Mouse (Mus musculus) heart, embryonic 16.5 days (tissue): ENCODE measurements around the gene Myrip. TPM values are rescaled to one million over a fixed set of nuclear protein-coding genes. Genes with fewer than 3 reads are reported as not detected.
A peak's percentile ranks its signal among the peaks of the same experiment; 100 is the strongest.

Experiments
- ATAC-seq: fragments of 200-750 bp; cut with Nextera tagmentation; replicated peaks from 2 replicates; pipeline ENCODE4 v1.8.0; 2017; ENCODE audit warnings: moderate number of reproducible peaks; ENCODE audit not compliant: insufficient read depth, low FRiP score; ENCODE audit errors: extremely low read depth
- H3K27ac ChIP-seq: fragments of 300-500 bp; sonication (generic); 2 replicates; pipeline ENCODE4 v1.5.1; 2014; ENCODE audit warnings: mild to moderate bottlenecking, low read length, control low read depth, moderate library complexity
- H3K27me3 ChIP-seq: fragments of 300-500 bp; sonication (generic); 2 replicates; pipeline ENCODE4 v1.6.1; 2014; ENCODE audit warnings: low read length, mixed read lengths; ENCODE audit not compliant: control insufficient read depth, insufficient read depth
- H3K36me3 ChIP-seq: fragments of 300-500 bp; sonication (generic); 2 replicates; pipeline ENCODE4 v1.6.1; 2014; ENCODE audit not compliant: control insufficient read depth, insufficient read depth
- H3K4me1 ChIP-seq: fragments of 300-500 bp; sonication (generic); 2 replicates; pipeline ENCODE4 v1.6.1; 2014; ENCODE audit warnings: low read length, mixed read lengths; ENCODE audit not compliant: control insufficient read depth, insufficient read depth
- H3K4me2 ChIP-seq: fragments of 300-500 bp; sonication (generic); 2 replicates; pipeline ENCODE4 v1.6.1; 2014; ENCODE audit warnings: low read depth, mild to moderate bottlenecking, control low read depth, low read length
- H3K4me3 ChIP-seq: fragments of 300-500 bp; sonication (generic); 2 replicates; pipeline ENCODE4 v1.5.1; 2014; ENCODE audit warnings: mild to moderate bottlenecking, control low read depth, low read length
- H3K9ac ChIP-seq: fragments of 300-500 bp; sonication (generic); 2 replicates; pipeline ENCODE4 v1.6.1; 2014; ENCODE audit warnings: low read length, control low read depth
- H3K9me3 ChIP-seq: fragments of 300-500 bp; sonication (generic); replicated peaks from 2 replicates; pipeline ENCODE4 v1.6.1; 2016; ENCODE audit warnings: low read length; ENCODE audit not compliant: control insufficient read depth
- WGBS: fragments of 180-500 bp; shearing (Covaris S2); extraction: QIAGEN DNeasy Blood & Tissue Kit; methylation state at CpG from one replicate; pipeline ENCODE4 v1.1.7; 2014; 5-methylcytosine and 5-hydroxymethylcytosine counted together
- polyA plus RNA-seq: library from polyadenylated mRNA; unstranded; fragments of >200 nt; fragmentation: Nextera tagmentation; extraction: Ambion mirVana; gene quantifications from 2 replicates; pipeline ENCODE4 v1.2.1, GENCODE M21; 2015

Myrip gene
- polyA plus RNA-seq, 1 experiment from 2014 or later = 0.17 TPM

- Histone ChIP-seq H3K4me2 (no peak overlapping the region), H3K36me3 (no peaks in the 10 kb centered on the region), H3K27ac (no peak overlapping the region), H3K4me1 (0 out of 2 replicates have a peak, but pooled peaks cover 7% of the 10 kb centered on the region), H3K4me3 (no peak overlapping the region), H3K9ac (no peak overlapping the region), H3K27me3 (no peaks in the 10 kb centered on the region), H3K9me3 (peaks cover 3% of the 10 kb centered on the region)
- 72% methylated on average over 6 of the region's 6 CpGs for WGBS
- no peak for ATAC-seq
Measured at GRCm38 (mm10) chr9:120358060-120358459, 56.7 kb downstream of the Myrip start.

DNA sequence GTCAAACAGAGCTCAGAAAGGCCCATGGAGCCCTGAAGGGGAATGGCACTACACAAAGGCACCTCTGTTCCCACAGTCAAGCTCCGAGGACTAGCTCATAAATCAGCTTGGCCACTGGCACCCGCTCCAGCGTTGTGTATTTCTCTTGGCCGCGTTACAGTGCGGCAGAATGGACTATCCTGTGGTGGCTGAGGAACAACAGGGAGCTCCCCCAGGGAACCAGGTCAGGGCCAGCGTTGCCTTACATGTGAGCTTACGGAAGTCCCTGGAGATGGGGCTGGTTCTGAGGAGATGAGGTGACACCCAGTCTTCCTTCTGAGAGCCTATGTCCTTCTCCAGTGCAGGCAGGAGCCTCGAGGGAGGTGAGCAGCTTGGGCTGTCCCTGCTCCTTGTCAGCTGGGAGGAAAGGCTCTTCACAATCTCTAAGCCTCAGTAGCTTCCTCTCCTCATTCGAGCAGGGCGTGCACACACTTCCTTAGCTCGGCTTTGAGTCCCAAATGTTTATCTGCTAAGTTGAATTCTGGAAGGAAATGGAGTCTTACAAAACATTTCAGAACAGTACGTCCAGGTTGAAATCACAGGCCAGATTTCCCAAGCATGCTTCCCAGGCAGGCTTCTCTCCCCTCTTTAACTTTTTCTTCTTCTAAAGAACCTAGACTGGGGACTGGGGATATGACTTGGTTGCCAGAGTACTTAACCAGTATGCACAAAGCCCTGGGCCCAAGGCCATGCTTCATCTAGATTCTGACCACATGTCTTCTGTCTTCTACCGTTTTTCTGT, 59.3 kb downstream of the Myrip start:
- Histone ChIP-seq H3K27ac (peak overlapping the region; percentile 74), H3K9ac (no peak overlapping the region), H3K4me2 (no peak overlapping the region; the same call in 1 of the 2 replicates), H3K4me1 (peaks cover 13% of the 10 kb centered on the region; the same call in 1 of the 2 replicates), H3K4me3 (no peak overlapping the region), H3K9me3 (no peaks in the 10 kb centered on the region), H3K36me3 (no peaks in the 10 kb centered on the region), H3K27me3 (no peaks in the 10 kb centered on the region)
- WGBS = 46% methylated on average over 14 of the region's 14 CpGs
- peak; percentile 71 for ATAC-seq

DNA sequence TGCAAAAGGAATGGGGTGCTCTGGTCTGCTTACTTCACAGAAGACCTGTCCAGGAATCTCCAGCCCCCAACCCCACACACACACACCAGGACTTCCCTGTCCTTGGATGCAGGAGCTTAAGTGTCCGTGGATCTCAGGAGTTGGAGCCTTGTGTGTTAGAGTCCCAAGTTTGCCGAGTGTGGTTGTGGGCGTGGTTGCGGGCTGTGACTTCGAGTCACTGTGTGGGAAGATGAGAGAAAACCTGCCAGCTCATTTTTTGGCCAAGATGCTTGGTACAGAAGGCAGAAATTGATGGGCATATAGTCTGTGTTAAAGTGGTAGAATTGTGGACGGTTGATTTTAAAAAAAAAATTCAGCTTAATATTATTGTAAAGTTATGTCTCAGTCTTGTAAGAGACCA, 60.3 kb downstream of the Myrip start:
- WGBS = 81% methylated on average over 6 of the region's 6 CpGs
- Histone ChIP-seq H3K27ac (no peak overlapping the region), H3K36me3 (no peaks in the 10 kb centered on the region)

GRCm38 (mm10) chr9:120362684-120363083, 61.4 kb downstream of the Myrip start:
- Histone ChIP-seq H3K36me3 (no peaks in the 10 kb centered on the region), H3K9ac (no peak overlapping the region), H3K9me3 (no peaks in the 10 kb centered on the region), H3K4me1 (peaks cover 13% of the 10 kb centered on the region; the same call in 1 of the 2 replicates), H3K27me3 (no peaks in the 10 kb centered on the region), H3K27ac (no peak overlapping the region), H3K4me3 (no peak overlapping the region), H3K4me2 (no peak overlapping the region)
- no peak for ATAC-seq
- 53% methylated on average over 3 of the region's 3 CpGs for WGBS

More for the DNA sequence above, 60.3 kb downstream of the Myrip start:
- no peaks in the 10 kb centered on the region for H3K27me3 ChIP-seq
- H3K4me1 ChIP-seq = peaks cover 13% of the 10 kb centered on the region; the same call in 1 of the 2 replicates
- no peaks in the 10 kb centered on the region for H3K9me3 ChIP-seq
- no peak overlapping the region for H3K4me2 ChIP-seq
- no peak for ATAC-seq
- H3K4me3 ChIP-seq = no peak overlapping the region
- H3K9ac ChIP-seq = no peak overlapping the region

DNA sequence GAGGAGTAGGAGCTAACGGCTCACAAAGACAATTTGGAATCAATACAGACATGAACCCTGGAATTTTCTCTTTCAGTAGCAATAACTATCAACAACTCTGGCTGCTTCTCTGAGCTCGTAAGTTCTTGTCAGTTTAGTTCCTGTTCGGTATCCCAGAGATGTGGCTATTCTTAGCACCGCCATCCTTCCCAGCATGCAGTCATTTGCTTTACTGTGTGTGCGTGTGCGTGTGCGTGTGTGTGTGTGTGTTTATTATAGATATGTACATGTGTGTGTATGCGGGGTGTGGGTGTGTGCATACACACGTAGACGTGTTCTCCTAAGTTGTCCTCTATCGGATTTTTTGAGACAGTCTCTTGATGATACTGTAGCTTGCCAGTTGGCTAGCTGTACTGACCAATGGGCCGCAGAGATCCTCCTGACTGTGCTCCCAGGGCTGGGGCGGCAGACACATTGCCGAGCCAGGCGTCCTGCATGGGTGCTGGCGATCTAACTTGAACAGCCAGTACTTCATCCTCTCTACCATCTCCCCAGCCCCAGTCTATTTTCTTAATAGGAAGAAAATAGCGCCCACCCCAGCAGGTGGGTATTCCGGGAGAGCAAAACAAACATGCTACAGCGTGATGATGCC, 63.5 kb downstream of the Myrip start:
- Histone ChIP-seq H3K9me3 (no peaks in the 10 kb centered on the region), H3K27ac (peak overlapping the region; percentile 42; the same call in 1 of the 2 replicates), H3K9ac (peak overlapping the region; percentile 54), H3K4me3 (peak overlapping the region; percentile 28), H3K36me3 (no peaks in the 10 kb centered on the region), H3K27me3 (no peaks in the 10 kb centered on the region), H3K4me1 (peaks cover 13% of the 10 kb centered on the region; the same call in 1 of the 2 replicates), H3K4me2 (peak overlapping the region; percentile 51)
- WGBS = 49% methylated on average over 19 of the region's 19 CpGs
- no peak; the same call in 1 of the 2 replicates for ATAC-seq

DNA sequence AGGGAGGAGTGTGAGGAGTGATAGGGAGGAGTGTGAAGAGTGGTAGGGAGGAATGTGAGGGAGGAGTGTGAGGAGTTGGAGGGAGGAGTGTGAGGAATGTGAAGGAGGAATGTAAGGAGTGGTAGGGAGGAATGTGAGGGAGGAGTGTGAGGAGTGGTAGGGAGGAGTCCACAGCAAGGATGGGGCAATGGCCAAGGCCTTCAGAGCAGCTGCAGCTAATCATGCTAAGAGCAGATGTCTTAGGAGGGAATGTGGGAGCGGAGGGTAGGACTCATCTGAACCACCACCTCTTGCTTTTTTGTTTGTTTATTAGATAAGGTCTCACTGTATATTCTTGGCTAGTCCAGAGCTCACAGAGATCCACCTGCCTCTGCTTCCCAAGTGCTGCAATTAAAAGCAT, 66.2 kb downstream of the Myrip start:
- H3K27ac ChIP-seq = no peak overlapping the region
- 90% methylated on average over 1 of the region's 1 CpGs for WGBS
- no peak overlapping the region for H3K4me3 ChIP-seq
- no peak overlapping the region for H3K9ac ChIP-seq
- no peak overlapping the region for H3K4me2 ChIP-seq
- H3K36me3 ChIP-seq = no peaks in the 10 kb centered on the region
- no peak for ATAC-seq
- no peaks in the 10 kb centered on the region for H3K9me3 ChIP-seq
- peaks cover 6% of the 10 kb centered on the region; the same call in 1 of the 2 replicates for H3K4me1 ChIP-seq
- no peaks in the 10 kb centered on the region for H3K27me3 ChIP-seq

DNA sequence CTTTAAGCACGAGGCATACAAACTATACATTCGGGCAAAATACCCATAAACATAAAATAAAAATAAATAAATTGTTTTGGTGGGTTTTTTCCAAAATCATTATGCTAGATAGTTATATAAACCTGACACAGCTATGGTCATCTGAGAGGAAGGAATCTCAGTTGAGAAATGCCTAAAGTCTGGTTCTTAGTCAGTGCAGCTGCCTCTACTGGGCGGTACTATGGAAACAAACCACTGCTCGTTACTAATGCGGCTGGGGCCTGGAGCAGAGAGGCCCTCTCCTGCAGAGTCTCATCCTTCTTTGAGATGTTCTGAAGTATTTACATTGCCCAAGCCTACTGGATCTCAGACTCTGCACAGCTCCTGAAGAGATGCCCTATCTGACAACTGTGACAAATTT, 70.3 kb downstream of the Myrip start:
- no peak overlapping the region for H3K4me2 ChIP-seq
- H3K27me3 ChIP-seq = no peaks in the 10 kb centered on the region
- H3K9me3 ChIP-seq = no peaks in the 10 kb centered on the region
- ATAC-seq = no peak
- H3K27ac ChIP-seq = no peak overlapping the region
- WGBS = 77% methylated on average over 5 of the region's 5 CpGs
- no peak overlapping the region for H3K4me3 ChIP-seq
- no peaks in the 10 kb centered on the region for H3K4me1 ChIP-seq
- H3K9ac ChIP-seq = no peak overlapping the region
- H3K36me3 ChIP-seq = no peaks in the 10 kb centered on the region

DNA sequence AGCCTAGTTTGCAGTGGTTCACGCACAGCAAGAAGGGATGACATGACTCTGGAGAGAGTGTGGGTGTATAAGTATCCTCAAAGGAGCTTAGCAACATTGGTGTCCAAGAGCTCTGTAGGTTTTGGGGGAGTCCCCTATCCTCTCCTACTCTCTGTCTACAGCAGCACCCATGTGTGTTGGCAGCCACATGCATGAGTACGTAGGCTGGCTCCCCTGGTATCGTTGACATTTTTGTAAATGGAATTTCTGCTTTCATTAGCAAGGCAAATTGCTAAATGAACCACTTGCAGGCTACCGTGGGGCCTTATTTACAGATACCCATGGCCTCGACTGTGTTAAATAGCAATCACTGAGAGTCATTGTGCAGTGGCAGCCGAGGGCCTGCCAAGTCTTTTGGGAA, 71.0 kb downstream of the Myrip start:
- Histone ChIP-seq H3K4me2 (no peak overlapping the region), H3K4me1 (no peaks in the 10 kb centered on the region), H3K36me3 (no peaks in the 10 kb centered on the region), H3K27ac (no peak overlapping the region), H3K27me3 (no peaks in the 10 kb centered on the region), H3K9ac (no peak overlapping the region), H3K9me3 (no peaks in the 10 kb centered on the region), H3K4me3 (no peak overlapping the region)
- WGBS = 83% methylated on average over 6 of the region's 6 CpGs
- no peak for ATAC-seq

DNA sequence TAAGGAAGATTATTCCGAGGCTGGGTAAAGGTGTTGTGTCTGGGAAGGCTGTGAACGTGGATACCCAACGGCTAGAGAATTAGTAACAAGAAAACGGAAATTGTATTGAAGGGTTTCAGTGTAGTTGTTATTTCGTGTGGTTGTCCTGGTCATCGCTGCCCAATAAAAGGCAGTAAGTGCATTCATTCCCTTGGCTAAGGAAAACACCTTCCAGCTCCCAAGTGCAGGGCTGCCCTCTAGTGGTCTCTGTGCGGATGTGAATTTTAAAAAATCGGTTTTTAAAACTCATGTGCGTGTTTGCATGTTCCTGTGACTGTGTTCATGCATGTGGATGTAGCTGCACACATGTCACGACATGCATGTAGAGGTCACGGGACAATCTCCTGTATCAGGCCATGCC, 76.4 kb downstream of the Myrip start:
- H3K36me3 ChIP-seq = no peaks in the 10 kb centered on the region
- no peak for ATAC-seq
- no peak overlapping the region for H3K4me3 ChIP-seq
- no peak overlapping the region for H3K9ac ChIP-seq
- H3K4me1 ChIP-seq = no peaks in the 10 kb centered on the region
- no peak overlapping the region for H3K4me2 ChIP-seq
- WGBS = 27% methylated on average over 11 of the region's 11 CpGs
- H3K27me3 ChIP-seq = no peaks in the 10 kb centered on the region
- no peaks in the 10 kb centered on the region for H3K9me3 ChIP-seq
- no peak overlapping the region for H3K27ac ChIP-seq
